Mouse (Mus musculus) embryo, embryonic 10 days (tissue): ENCODE measurements at regions not wholly inside any gene's neighbourhood (a gene's known extent, or its start where the extent isn't known, plus 50 kb on each side); places are given as distances from the start of the nearest gene placed in this dataset.

Source experiments
- DNase-seq: peaks from one replicate; pipeline ENCODE4 v3.0.0-alpha.2; 2015; ENCODE audit warnings: low spot score

GRCm38 (mm10) chr6:110439509-110439908, 205.9 kb upstream of the Grm7 start:
- DNase-seq: no peak

GRCm38 (mm10) chr6:110463370-110463769, 182.0 kb upstream of the Grm7 start:
- DNase-seq: no peak

- DNase-seq: no peak
These were observed 177.7 kb upstream of the Grm7 start for GRCm38 (mm10) chr6:110467661-110468060.

DNA sequence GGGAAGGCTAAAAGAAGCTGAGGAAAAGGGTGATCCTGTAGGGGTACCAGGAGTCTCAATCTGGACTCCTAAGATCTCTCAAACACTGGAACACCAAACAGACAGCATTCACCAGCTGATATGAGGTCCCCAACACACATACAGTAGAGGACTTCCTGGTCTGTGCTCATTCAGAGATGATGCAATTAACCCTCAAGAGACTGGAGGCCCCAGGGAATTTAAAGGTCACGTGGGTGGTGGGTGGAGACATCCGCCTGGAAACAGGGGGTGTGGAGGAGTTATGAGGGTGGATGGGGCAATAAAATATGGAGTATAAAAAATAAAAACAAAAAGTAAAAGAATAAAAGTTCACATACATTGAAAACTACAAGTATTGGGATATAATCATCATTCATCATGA, 139.5 kb upstream of the Grm7 start:
- no peak for DNase-seq

DNA sequence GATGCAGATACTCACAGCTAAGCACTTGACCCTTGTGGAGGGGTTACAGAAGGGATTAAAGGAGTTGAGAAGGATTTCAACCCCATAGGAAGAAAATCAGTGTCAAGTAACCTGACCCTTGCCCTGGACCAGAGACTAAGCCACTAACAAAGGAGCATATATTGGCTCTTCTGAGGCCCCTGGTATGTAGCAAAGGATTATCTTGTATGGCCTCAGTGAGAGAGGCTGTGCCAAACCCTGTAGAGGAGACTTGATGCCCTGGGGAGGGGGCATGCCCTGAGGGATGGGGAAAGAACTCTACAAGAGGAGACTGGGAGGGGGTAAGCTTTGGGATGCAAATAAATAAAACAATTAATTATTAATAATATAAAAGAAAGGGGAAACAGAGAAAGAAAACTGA, 134.9 kb upstream of the Grm7 start:
- peak; percentile 39 for DNase-seq

GRCm38 (mm10) chr6:110538731-110539191, 106.6 kb upstream of the Grm7 start:
- no peak for DNase-seq

- DNase-seq: no peak
These were observed 99.8 kb upstream of the Grm7 start for GRCm38 (mm10) chr6:110545542-110545941.

- DNase-seq: no peak
These were observed 90.5 kb upstream of the Grm7 start for GRCm38 (mm10) chr6:110554847-110555246.

GRCm38 (mm10) chr6:110559656-110560055, 85.7 kb upstream of the Grm7 start:
- no peak for DNase-seq

DNA sequence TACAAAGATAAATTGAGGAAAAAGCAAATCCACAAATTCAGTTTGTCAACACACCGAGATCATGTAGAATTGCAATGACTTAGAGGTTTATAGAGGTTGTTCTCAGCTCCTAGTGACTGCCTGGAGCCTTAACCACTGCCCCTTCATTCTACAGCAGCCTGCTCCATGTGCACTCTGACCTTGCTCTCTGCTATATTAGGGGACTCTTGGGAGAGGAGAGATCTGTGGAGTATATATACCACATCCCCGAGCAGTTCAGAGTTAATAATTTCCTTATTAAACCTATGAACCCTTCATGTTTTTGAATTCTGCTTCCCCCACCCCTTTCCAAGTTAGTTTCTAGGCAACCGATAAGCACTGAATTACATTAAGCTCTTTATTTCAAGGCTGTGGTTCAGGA, 85.0 kb upstream of the Grm7 start:
- no peak for DNase-seq

GRCm38 (mm10) chr6:110577216-110577615, 68.2 kb upstream of the Grm7 start:
- DNase-seq: no peak
